In the genomic region with DNA sequence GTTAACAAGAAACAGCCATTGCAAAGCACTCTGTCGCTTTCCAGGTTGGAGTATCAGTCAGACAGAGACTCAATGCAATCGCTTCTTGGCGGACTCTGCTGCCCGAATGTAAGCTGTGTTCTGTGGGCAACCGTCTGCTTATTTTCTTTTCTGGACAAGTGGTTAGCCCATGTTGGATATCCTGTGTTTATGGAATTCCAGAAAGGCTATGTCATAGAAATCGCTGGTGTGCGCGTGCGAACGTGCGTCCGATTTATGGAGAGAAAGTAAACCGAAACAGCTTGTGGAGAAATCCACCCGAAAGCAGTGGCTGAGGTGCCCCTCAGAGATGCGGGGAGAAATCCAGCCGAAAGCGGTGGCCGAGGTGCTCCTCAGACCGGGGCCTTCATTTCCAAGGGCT, we compare ENCODE assay signal across 14 mouse cellular contexts.
DNase-seq lines count a peak whose midpoint lies in the region; ATAC-seq lines count a peak whose summit lies in the region.
"Had no signal": no experiment of that assay in that cellular context is flagged by ENCODE, and none has a peak within 500 bp of the region (broad histone marks: within the 10 kb centered on the region; RNA-seq: fewer than 3 reads in every experiment).

No protein-coding gene starts in this region.

- 0 out of 2 replicates have a peak overlapping the region, but pooled peaks have one; percentile 14 for H3K27ac ChIP-seq in lung, embryonic 15.5 days
- H3K27ac ChIP-seq in embryonic facial prominence, embryonic 14.5 days (replicated peaks; ENCODE audit: low read depth, low read length), result peak overlapping the region; percentile 58
- peak overlapping the region; percentile 33; the same call in 1 of the 2 replicates for H3K27ac ChIP-seq in limb, embryonic 15.5 days
- H3K27ac ChIP-seq: heart, adult 2 months; midbrain, embryonic 12.5 days had no signal

- DNase-seq in lung, adult 18-20 months, result no peak
- peak; percentile 75 for DNase-seq in embryonic facial prominence, embryonic 14.5 days (ENCODE audit: low spot score)
- DNase-seq in kidney, adult 18-20 months, result no peak
- DNase-seq in thymus, postnatal 4 days, result no peak
- DNase-seq in thymus, postnatal 10 days (ENCODE audit: low spot score in 2 of 2), result no peak
- DNase-seq: cerebellum, adult 18-20 months; heart, adult 2 months; heart, postnatal 36 days; kidney, postnatal 10 days; liver, postnatal 0 days had no signal

- no peak for ATAC-seq in lung, embryonic 15.5 days (ENCODE audit: borderline replicate concordance, extremely low read depth, low FRiP score, low TSS enrichment)
- ATAC-seq in embryonic facial prominence, embryonic 14.5 days (ENCODE audit: low read depth), result peak; percentile 44; the same call in 1 of the 2 replicates
- ATAC-seq in limb, embryonic 15.5 days (ENCODE audit: insufficient number of reproducible peaks, low FRiP score, low TSS enrichment, low read depth), result no peak
- ATAC-seq: CD4-positive, CD25-positive, alpha-beta regulatory T cell, adult 4 months; liver, postnatal 0 days had no signal

- H3K27me3 ChIP-seq in lung, embryonic 15.5 days, result no peaks in the 10 kb centered on the region
- H3K27me3 ChIP-seq in embryonic facial prominence, embryonic 14.5 days (replicated peaks; ENCODE audit: control insufficient read depth, insufficient read depth, low read length), result no peaks in the 10 kb centered on the region
- H3K27me3 ChIP-seq in limb, embryonic 15.5 days, result no peaks in the 10 kb centered on the region
- H3K27me3 ChIP-seq: midbrain, embryonic 12.5 days had no signal

- H3K4me3 ChIP-seq in lung, embryonic 15.5 days, result peak overlapping the region; percentile 9; the same call in 1 of the 2 replicates
- H3K4me3 ChIP-seq in embryonic facial prominence, embryonic 14.5 days (ENCODE audit: low read depth, low read length), result peak overlapping the region; percentile 17; the same call in 1 of the 2 replicates
- H3K4me3 ChIP-seq in limb, embryonic 15.5 days, result peak overlapping the region; percentile 15
- H3K4me3 ChIP-seq: heart, adult 2 months; midbrain, embryonic 12.5 days had no signal

- no peaks in the 10 kb centered on the region for H3K9me3 ChIP-seq in lung, embryonic 15.5 days
- H3K9me3 ChIP-seq in embryonic facial prominence, embryonic 14.5 days (ENCODE audit: control insufficient read depth, low read length), result no peaks in the 10 kb centered on the region
- H3K9me3 ChIP-seq in limb, embryonic 15.5 days, result no peaks in the 10 kb centered on the region
- H3K9me3 ChIP-seq: midbrain, embryonic 12.5 days had no signal

- no peak overlapping the region for H3K9ac ChIP-seq in lung, embryonic 15.5 days
- no peak overlapping the region for H3K9ac ChIP-seq in embryonic facial prominence, embryonic 14.5 days (ENCODE audit: low read depth, low read length)
- H3K9ac ChIP-seq in limb, embryonic 15.5 days, result no peak overlapping the region
- H3K9ac ChIP-seq: liver, postnatal 0 days; midbrain, embryonic 12.5 days had no signal

- H3K4me2 ChIP-seq in lung, embryonic 15.5 days, result peak overlapping the region; percentile 28
- peak overlapping the region; percentile 52 for H3K4me2 ChIP-seq in embryonic facial prominence, embryonic 14.5 days (ENCODE audit: low read depth, low read length)
- peak overlapping the region; percentile 34 for H3K4me2 ChIP-seq in limb, embryonic 15.5 days
- H3K4me2 ChIP-seq: midbrain, embryonic 12.5 days had no signal

- H3K36me3 ChIP-seq in lung, embryonic 15.5 days, result no peaks in the 10 kb centered on the region
- H3K36me3 ChIP-seq in embryonic facial prominence, embryonic 14.5 days (ENCODE audit: control insufficient read depth, insufficient read depth, low read length), result no peaks in the 10 kb centered on the region
- no peaks in the 10 kb centered on the region for H3K36me3 ChIP-seq in limb, embryonic 15.5 days
- H3K36me3 ChIP-seq: midbrain, embryonic 12.5 days had no signal

- WGBS in lung, embryonic 15.5 days, result 49% methylated on average over 19 of the region's 19 CpGs
- 52% methylated on average over 19 of the region's 19 CpGs for WGBS in embryonic facial prominence, embryonic 14.5 days
- 57% methylated on average over 19 of the region's 19 CpGs for WGBS in limb, embryonic 15.5 days

- H3K4me1 ChIP-seq in lung, embryonic 15.5 days, result peaks cover 10% of the 10 kb centered on the region
- peaks cover 11% of the 10 kb centered on the region for H3K4me1 ChIP-seq in embryonic facial prominence, embryonic 14.5 days (ENCODE audit: control insufficient read depth, insufficient read depth, low read length)
- H3K4me1 ChIP-seq in limb, embryonic 15.5 days, result peaks cover 9% of the 10 kb centered on the region; the same call in 1 of the 2 replicates
- H3K4me1 ChIP-seq: midbrain, embryonic 12.5 days had no signal
